In the genomic region with DNA sequence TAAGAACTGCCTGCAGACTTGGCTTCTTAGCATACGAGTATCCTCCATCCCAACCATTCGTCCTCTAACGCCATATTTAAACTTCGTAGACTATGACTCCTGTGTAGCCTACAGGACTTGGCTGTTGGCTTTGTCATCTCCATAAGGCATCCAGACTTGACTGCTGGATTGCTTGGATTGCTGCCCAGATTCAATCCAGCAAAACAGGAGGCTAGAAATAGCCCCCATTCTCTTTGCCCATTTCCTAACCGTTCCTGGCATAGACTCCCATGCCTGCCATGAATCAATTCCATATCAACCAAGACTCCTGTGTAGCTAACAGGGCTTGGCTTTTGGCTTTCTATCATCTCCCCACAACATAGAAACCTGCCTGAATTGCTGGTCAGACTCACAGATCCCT, we compare ENCODE assay signal across 18 mouse cellular contexts.
"Had no signal": no experiment of that assay in that cellular context is flagged by ENCODE, and none has a peak within 500 bp of the region (broad histone marks: within the 10 kb centered on the region; RNA-seq: fewer than 3 reads in every experiment).

No protein-coding gene starts in this region.

- H3K27ac ChIP-seq: liver, embryonic 13.5 days; midbrain, embryonic 10.5 days; midbrain, embryonic 13.5 days; neural tube, embryonic 12.5 days; neural tube, embryonic 15.5 days; stomach, postnatal 0 days had no signal

- H3K4me3 ChIP-seq: liver, embryonic 13.5 days; megakaryocyte, embryonic 14.5 days; midbrain, embryonic 10.5 days; midbrain, embryonic 13.5 days; neural tube, embryonic 12.5 days; neural tube, embryonic 15.5 days had no signal

- H3K27me3 ChIP-seq: liver, embryonic 13.5 days; megakaryocyte, embryonic 14.5 days; midbrain, embryonic 13.5 days; neural tube, embryonic 12.5 days; neural tube, embryonic 15.5 days had no signal

- H3K9ac ChIP-seq: liver, embryonic 13.5 days; midbrain, embryonic 13.5 days; neural tube, embryonic 12.5 days; neural tube, embryonic 15.5 days had no signal

- ATAC-seq: lung, postnatal 0 days; midbrain, embryonic 13.5 days had no signal

- DNase-seq: kidney, adult 9 months; kidney, postnatal 14 days; kidney, postnatal 4 days; liver, embryonic 13.5 days; lung, adult 2 months; right cerebral cortex, adult 18-20 months; right cerebral cortex, postnatal 14 days; right cerebral cortex, postnatal 4 days; thymus, adult 2 months; thymus, postnatal 14 days; thymus, postnatal 4 days had no signal

- H3K4me2 ChIP-seq: liver, embryonic 13.5 days; midbrain, embryonic 13.5 days; neural tube, embryonic 12.5 days; neural tube, embryonic 15.5 days had no signal

- H3K4me1 ChIP-seq: liver, embryonic 13.5 days; megakaryocyte, embryonic 14.5 days; midbrain, embryonic 10.5 days; midbrain, embryonic 13.5 days; neural tube, embryonic 12.5 days had no signal

- H3K9me3 ChIP-seq: midbrain, embryonic 10.5 days; midbrain, embryonic 13.5 days; neural tube, embryonic 15.5 days had no signal

- H3K36me3 ChIP-seq: liver, embryonic 13.5 days; midbrain, embryonic 10.5 days; midbrain, embryonic 13.5 days; neural tube, embryonic 12.5 days; neural tube, embryonic 15.5 days had no signal
